Mouse (Mus musculus): ENCODE data around the gene Eml1. TPM values are rescaled to one million over a fixed set of nuclear protein-coding genes. Genes with fewer than 3 reads are reported as not detected.
A peak's percentile ranks its signal among the peaks of the same experiment; 100 is the strongest.

Gene Eml1
- total and polyA plus RNA-seq, 2 experiments from 2014 or later = 41.2 to 55.2 TPM

DNA sequence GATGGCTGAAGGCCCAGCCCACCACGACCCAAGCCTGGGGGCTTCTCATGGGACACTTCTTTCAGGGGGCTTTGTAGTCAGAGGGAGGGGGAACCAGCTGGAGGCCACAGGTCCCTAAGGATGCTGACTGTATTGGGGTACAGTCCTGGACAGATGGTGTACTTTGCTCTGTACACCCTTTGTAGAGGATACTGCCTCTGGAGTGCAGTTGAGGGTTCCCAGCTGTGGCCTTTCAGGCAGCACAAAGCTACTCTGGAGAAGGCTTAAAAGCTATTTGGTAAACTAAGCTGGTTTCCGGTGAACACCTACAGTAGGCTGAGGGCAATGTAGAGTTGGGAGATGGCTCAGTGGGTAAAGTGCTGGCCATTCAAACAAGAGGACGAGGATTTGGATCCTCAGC lies 60.2 kb downstream of the Eml1 start:
- Histone ChIP-seq H3K9ac (replicated peaks; ENCODE audit: low read length) (no peak overlapping the region), H3K4me2 (ENCODE audit: low read depth, low read length) (no peak overlapping the region), H3K27ac (no peak overlapping the region), H3K4me3 (ENCODE audit: low read length) (no peak overlapping the region), H3K4me1 (ENCODE audit: insufficient read depth, low read length) (peaks cover 22% of the 10 kb centered on the region), H3K36me3 (ENCODE audit: insufficient read depth, low read length) (no peaks in the 10 kb centered on the region), H3K27me3 (ENCODE audit: insufficient read depth, low read length) (no peaks in the 10 kb centered on the region), H3K9me3 (ENCODE audit: low read length) (no peaks in the 10 kb centered on the region)
- no peak for TF ChIP-seq CTCF (IDR thresholded peaks at IDR 0.05; ENCODE audit: low read depth)
- no peak for ATAC-seq
- WGBS = 50% methylated on average over 3 of the region's 3 CpGs
- no peak for DNase-seq (ENCODE audit: low spot score)

GRCm38 (mm10) chr12:108431714-108432113 lies 61.0 kb downstream of the Eml1 start:
- 28% methylated on average over 6 of the region's 6 CpGs for WGBS
- TF ChIP-seq CTCF (IDR thresholded peaks at IDR 0.05; ENCODE audit: low read depth) = no peak
- Histone ChIP-seq H3K9ac (replicated peaks; ENCODE audit: low read length) (no peak overlapping the region), H3K36me3 (ENCODE audit: insufficient read depth, low read length) (no peaks in the 10 kb centered on the region), H3K9me3 (ENCODE audit: low read length) (no peaks in the 10 kb centered on the region), H3K4me2 (ENCODE audit: low read depth, low read length) (no peak overlapping the region), H3K27ac (no peak overlapping the region), H3K4me1 (ENCODE audit: insufficient read depth, low read length) (peaks cover 26% of the 10 kb centered on the region), H3K4me3 (ENCODE audit: low read length) (no peak overlapping the region), H3K27me3 (ENCODE audit: insufficient read depth, low read length) (no peaks in the 10 kb centered on the region)
- DNase-seq (ENCODE audit: low spot score) = no peak
- ATAC-seq = no peak

DNA sequence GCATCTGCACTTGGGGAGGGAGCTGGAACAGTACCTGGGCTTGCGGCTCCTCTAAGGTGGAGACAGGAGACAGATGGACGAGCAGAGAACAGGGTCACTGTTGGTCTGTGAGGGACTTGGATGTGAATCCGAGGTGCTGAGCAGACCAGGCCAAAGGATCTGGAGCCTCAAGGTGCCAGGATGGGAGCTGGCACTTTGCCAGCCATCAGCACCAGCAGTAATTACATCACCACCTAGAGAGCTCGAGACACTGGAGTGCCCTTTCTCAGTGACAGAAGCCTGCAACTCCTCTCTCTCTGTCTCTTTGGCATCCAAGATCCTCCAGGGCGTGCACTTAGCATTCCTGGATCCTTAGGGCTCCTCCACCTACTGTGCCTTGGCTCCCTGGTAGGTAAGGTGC lies 61.8 kb downstream of the Eml1 start:
- DNase-seq (ENCODE audit: low spot score) = peak; percentile 58
- Histone ChIP-seq H3K27ac (peak overlapping the region; percentile 51; the same call in 1 of the 2 replicates), H3K27me3 (ENCODE audit: insufficient read depth, low read length) (no peaks in the 10 kb centered on the region), H3K4me3 (ENCODE audit: low read length) (no peak overlapping the region), H3K4me2 (ENCODE audit: low read depth, low read length) (peak overlapping the region; percentile 43), H3K9ac (replicated peaks; ENCODE audit: low read length) (0 out of 2 replicates have a peak overlapping the region, but pooled peaks have one; percentile 28), H3K36me3 (ENCODE audit: insufficient read depth, low read length) (no peaks in the 10 kb centered on the region), H3K9me3 (ENCODE audit: low read length) (no peaks in the 10 kb centered on the region), H3K4me1 (ENCODE audit: insufficient read depth, low read length) (peaks cover 26% of the 10 kb centered on the region)
- peak; percentile 35 for ATAC-seq
- WGBS = 53% methylated on average over 5 of the region's 5 CpGs
- TF ChIP-seq CTCF (IDR thresholded peaks at IDR 0.05; ENCODE audit: low read depth) = no peak

DNA sequence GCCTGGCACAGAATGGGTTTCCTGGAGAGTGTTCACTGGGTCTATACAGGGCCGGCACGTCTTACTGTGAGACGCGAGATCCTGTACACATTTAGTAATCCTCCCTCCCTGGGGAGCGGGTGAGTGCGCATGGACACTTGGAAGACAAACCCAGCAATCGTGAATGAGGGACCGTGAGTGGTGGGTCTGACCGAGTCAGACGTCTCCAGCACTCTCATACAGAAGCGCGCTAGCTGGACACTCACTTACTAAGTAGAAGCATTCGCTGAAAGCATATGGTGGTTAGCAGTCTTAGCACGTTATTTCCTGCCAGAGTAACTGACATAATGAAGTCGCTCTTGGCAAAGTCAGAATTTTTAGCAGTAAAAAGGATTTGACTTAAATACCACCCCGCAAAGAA lies 62.3 kb downstream of the Eml1 start:
- 40% methylated on average over 16 of the region's 16 CpGs for WGBS
- Histone ChIP-seq H3K4me2 (ENCODE audit: low read depth, low read length) (peak overlapping the region; percentile 43), H3K27me3 (ENCODE audit: insufficient read depth, low read length) (no peaks in the 10 kb centered on the region), H3K9ac (replicated peaks; ENCODE audit: low read length) (peak overlapping the region; percentile 28; the same call in 1 of the 2 replicates), H3K9me3 (ENCODE audit: low read length) (no peaks in the 10 kb centered on the region), H3K36me3 (ENCODE audit: insufficient read depth, low read length) (no peaks in the 10 kb centered on the region), H3K4me1 (ENCODE audit: insufficient read depth, low read length) (peaks cover 26% of the 10 kb centered on the region), H3K4me3 (ENCODE audit: low read length) (no peak overlapping the region), H3K27ac (peak overlapping the region; percentile 51; the same call in 1 of the 2 replicates)
- TF ChIP-seq CTCF (IDR thresholded peaks at IDR 0.05; ENCODE audit: low read depth) = no peak
- ATAC-seq = peak; percentile 57
- DNase-seq (ENCODE audit: low spot score) = peak; percentile 63

GRCm38 (mm10) chr12:108433498-108433897 lies 62.7 kb downstream of the Eml1 start:
- H3K27me3 ChIP-seq (ENCODE audit: insufficient read depth, low read length) = no peaks in the 10 kb centered on the region
- no peak overlapping the region for H3K4me3 ChIP-seq (ENCODE audit: low read length)
- peak overlapping the region; percentile 43 for H3K4me2 ChIP-seq (ENCODE audit: low read depth, low read length)
- TF ChIP-seq CTCF (IDR thresholded peaks at IDR 0.05; ENCODE audit: low read depth) = no peak
- ATAC-seq = no peak
- H3K27ac ChIP-seq = peak overlapping the region; percentile 26
- DNase-seq (ENCODE audit: low spot score) = no peak
- no peaks in the 10 kb centered on the region for H3K9me3 ChIP-seq (ENCODE audit: low read length)
- H3K4me1 ChIP-seq (ENCODE audit: insufficient read depth, low read length) = peaks cover 26% of the 10 kb centered on the region
- no peaks in the 10 kb centered on the region for H3K36me3 ChIP-seq (ENCODE audit: insufficient read depth, low read length)
- no peak overlapping the region for H3K9ac ChIP-seq (replicated peaks; ENCODE audit: low read length)
- 35% methylated on average over 10 of the region's 10 CpGs for WGBS

- Histone ChIP-seq H3K4me3 (ENCODE audit: low read length) (no peak overlapping the region), H3K27me3 (ENCODE audit: insufficient read depth, low read length) (no peaks in the 10 kb centered on the region), H3K9ac (replicated peaks; ENCODE audit: low read length) (no peak overlapping the region), H3K36me3 (ENCODE audit: insufficient read depth, low read length) (no peaks in the 10 kb centered on the region), H3K27ac (no peak overlapping the region), H3K4me1 (ENCODE audit: insufficient read depth, low read length) (peaks cover 26% of the 10 kb centered on the region), H3K9me3 (ENCODE audit: low read length) (no peaks in the 10 kb centered on the region), H3K4me2 (ENCODE audit: low read depth, low read length) (no peak overlapping the region)
- 45% methylated on average over 12 of the region's 12 CpGs for WGBS
- ATAC-seq = no peak
- DNase-seq (ENCODE audit: low spot score) = no peak
- no peak for TF ChIP-seq CTCF (IDR thresholded peaks at IDR 0.05; ENCODE audit: low read depth)
Measured at GRCm38 (mm10) chr12:108435444-108436015, 64.8 kb downstream of the Eml1 start.

Measured in hindbrain, postnatal 0 days (tissue).